Mouse (Mus musculus): ENCODE measurements around the gene 4931429L15Rik.

GRCm38 (mm10) chr9:46315807-46316365 is 3.9 kb downstream of the 4931429L15Rik start:
- TF ChIP-seq POLR2A (IDR thresholded peaks at IDR 0.05; ENCODE audit: borderline replicate concordance, extremely low read depth, insufficient read depth, insufficient read length, poor library complexity, severe bottlenecking): no peak
- TF ChIP-seq CTCF (IDR thresholded peaks at IDR 0.05; ENCODE audit: borderline replicate concordance, extremely low read depth, insufficient read depth, insufficient read length): no peak
